Mouse (Mus musculus) limb, embryonic 14.5 days (tissue): ENCODE results near the gene Ncr1. TPM values are rescaled to one million over a fixed set of nuclear protein-coding genes. Genes with fewer than 3 reads are reported as not detected.

Experiments used
- ATAC-seq: fragments of 200-750 bp; cut with Nextera tagmentation; 2 replicates; pipeline ENCODE4 v1.8.0; 2017; ENCODE audit warnings: low read depth, moderate number of reproducible peaks, moderate TSS enrichment; ENCODE audit not compliant: low FRiP score
- DNase-seq: peaks from one replicate; pipeline ENCODE4 v3.0.0-alpha.2; 2015; ENCODE audit warnings: low spot score
- H3K27ac ChIP-seq: fragments of 300-500 bp; sonication (generic); replicated peaks from 2 replicates; pipeline ENCODE4 v1.5.1; 2014; ENCODE audit warnings: low read depth, mild to moderate bottlenecking, low read length, moderate library complexity, mixed read lengths
- H3K27me3 ChIP-seq: fragments of 300-500 bp; sonication (generic); 2 replicates; pipeline ENCODE4 v1.6.1; 2014; ENCODE audit warnings: low read length, mixed read lengths; ENCODE audit not compliant: control insufficient read depth, insufficient read depth
- H3K36me3 ChIP-seq: fragments of 300-500 bp; sonication (generic); 2 replicates; pipeline ENCODE4 v1.6.1; 2014; ENCODE audit warnings: mild to moderate bottlenecking, low read length, moderate library complexity, mixed read lengths; ENCODE audit not compliant: control insufficient read depth, insufficient read depth
- H3K4me1 ChIP-seq: fragments of 300-500 bp; sonication (generic); 2 replicates; pipeline ENCODE4 v1.6.1; 2014; ENCODE audit warnings: antibody characterized with exemption, low read length, mixed read lengths; ENCODE audit not compliant: control insufficient read depth, insufficient read depth
- H3K4me2 ChIP-seq: fragments of 300-500 bp; sonication (generic); replicated peaks from 2 replicates; pipeline ENCODE4 v1.6.1; 2014; ENCODE audit warnings: low read depth, mild to moderate bottlenecking, low read length, moderate library complexity; ENCODE audit not compliant: severe bottlenecking
- H3K4me3 ChIP-seq: fragments of 300-500 bp; sonication (generic); replicated peaks from 2 replicates; pipeline ENCODE4 v1.5.1; 2014; ENCODE audit warnings: low read length
- H3K9ac ChIP-seq: fragments of 300-500 bp; sonication (generic); 2 replicates; pipeline ENCODE4 v1.6.1; 2014; ENCODE audit warnings: mild to moderate bottlenecking, low read depth, low read length, moderate library complexity; ENCODE audit not compliant: severe bottlenecking
- H3K9me3 ChIP-seq: fragments of 300-500 bp; sonication (generic); 2 replicates; pipeline ENCODE4 v1.6.1; 2016; ENCODE audit warnings: low read length; ENCODE audit not compliant: control insufficient read depth
- POLR2A ChIP-seq: fragments of 200-500 bp; IDR thresholded peaks from 2 replicates; pipeline ENCODE4 v1.8.0; 2012; ENCODE audit warnings: inconsistent platforms, mild to moderate bottlenecking, moderate library complexity, borderline replicate concordance; ENCODE audit not compliant: insufficient read depth, insufficient read length; ENCODE audit errors: extremely low read depth
- WGBS: fragments of 180-500 bp; shearing (Covaris S2); extraction: QIAGEN DNeasy Blood & Tissue Kit; methylation state at CpG from one replicate; pipeline ENCODE4 v1.1.7; 2014; 5-methylcytosine and 5-hydroxymethylcytosine counted together
- microRNA-seq: library from miRNA; unstranded; fragments of <30 nt; microRNA quantifications from one replicate; pipeline ENCODE4, GENCODE M21; 2016
- polyA plus RNA-seq, 2 experiments: library from polyadenylated mRNA; depleted of rRNA in 1 of 2; stranded (reverse) in 1 of 2; unstranded in 1 of 2; fragments of >200 nt; fragmentation: Nextera tagmentation in 1 of 2; extraction: Ambion mirVana in 1 of 2; gene quantifications; 2 replicates each; pipeline versions ENCODE4 v1.2.1 to v1.2.3; 2012 to 2014

Ncr1 gene
- polyA plus RNA-seq, 2 experiments, result not detected

- DNase-seq, result no peak
Measured at GRCm38 (mm10) chr7:4323301-4323700, 14.2 kb upstream of the Ncr1 start.

GRCm38 (mm10) chr7:4373521-4373920 lies 36.0 kb downstream of the Ncr1 start:
- no peak overlapping the region for H3K27ac ChIP-seq
- H3K36me3 ChIP-seq, result no peaks in the 10 kb centered on the region
- no peak overlapping the region for H3K9ac ChIP-seq
- no peak for TF ChIP-seq POLR2A
- 75% methylated on average over 7 of the region's 7 CpGs for WGBS
- ATAC-seq (no peak), DNase-seq (no peak)
- H3K4me1 ChIP-seq, result no peaks in the 10 kb centered on the region
- no peak overlapping the region for H3K4me2 ChIP-seq
- H3K9me3 ChIP-seq, result no peaks in the 10 kb centered on the region
- no peak overlapping the region for H3K4me3 ChIP-seq
- no peaks in the 10 kb centered on the region for H3K27me3 ChIP-seq

More at GRCm38 (mm10) chr7:4323301-4323700, 14.2 kb upstream of the Ncr1 start:
- Histone ChIP-seq H3K4me1 (no peaks in the 10 kb centered on the region), H3K4me2 (no peak overlapping the region), H3K27me3 (no peaks in the 10 kb centered on the region), H3K36me3 (no peaks in the 10 kb centered on the region), H3K9ac (no peak overlapping the region), H3K4me3 (no peak overlapping the region), H3K9me3 (no peaks in the 10 kb centered on the region), H3K27ac (no peak overlapping the region)
- 80% methylated on average over 2 of the region's 2 CpGs for WGBS
- ATAC-seq, result no peak
- no peak for TF ChIP-seq POLR2A

Small RNA genes lying within 50 kb of the gene (microRNA-seq; reads per million reads assigned to microRNA genes)
- gene Gm24752 (not detected), gene Gm25349 (not detected)

Other genes starting within 250 kb of the Ncr1 start
- 4.4 and 4.8 TPM in 2 replicates for gene Ttyh1, start 218.3 kb upstream of the Ncr1 start, polyA plus RNA-seq (2012; rRNA removed)
- gene Ttyh1, start 218.3 kb upstream of the Ncr1 start, polyA plus RNA-seq (2014; fragmentation: Nextera tagmentation; extraction: Ambion mirVana), result 1.9 and 2.6 TPM in 2 replicates
- 365 and 505 TPM in 2 replicates for gene Leng8, start 200.7 kb upstream of the Ncr1 start, polyA plus RNA-seq (2012; rRNA removed)
- 45.8 and 53.6 TPM in 2 replicates for gene Leng8, start 200.7 kb upstream of the Ncr1 start, polyA plus RNA-seq (2014; fragmentation: Nextera tagmentation; extraction: Ambion mirVana)
- gene Leng9, start 187.3 kb upstream of the Ncr1 start, polyA plus RNA-seq (2012; rRNA removed), result 3.6 and 3.9 TPM in 2 replicates
- gene Leng9, start 187.3 kb upstream of the Ncr1 start, polyA plus RNA-seq (2014; fragmentation: Nextera tagmentation; extraction: Ambion mirVana), result 3.4 and 3.9 TPM in 2 replicates
- 79.3 and 96.0 TPM in 2 replicates for gene Cdc42ep5, start 172.9 kb upstream of the Ncr1 start, polyA plus RNA-seq (2012; rRNA removed)
- 83.2 and 89.0 TPM in 2 replicates for gene Cdc42ep5, start 172.9 kb upstream of the Ncr1 start, polyA plus RNA-seq (2014; fragmentation: Nextera tagmentation; extraction: Ambion mirVana)
- 0.06 TPM in 1 of 2 replicates, not detected in the other for gene Lilra5, start 100.0 kb upstream of the Ncr1 start, polyA plus RNA-seq (2012; rRNA removed)
- gene Lilra5, start 100.0 kb upstream of the Ncr1 start, polyA plus RNA-seq (2014; fragmentation: Nextera tagmentation; extraction: Ambion mirVana), result 0.10 TPM in 1 of 2 replicates, not detected in the other
- gene Gp6, start 60.0 kb downstream of the Ncr1 start, polyA plus RNA-seq (2012; rRNA removed), result 0.05 and 0.06 TPM in 2 replicates
- gene Gp6, start 60.0 kb downstream of the Ncr1 start, polyA plus RNA-seq (2014; fragmentation: Nextera tagmentation; extraction: Ambion mirVana), result 0.26 TPM in 1 of 2 replicates, not detected in the other
- 21.2 and 23.5 TPM in 2 replicates for gene Rdh13, start 107.9 kb downstream of the Ncr1 start, polyA plus RNA-seq (2012; rRNA removed)
- gene Rdh13, start 107.9 kb downstream of the Ncr1 start, polyA plus RNA-seq (2014; fragmentation: Nextera tagmentation; extraction: Ambion mirVana), result 23.9 and 25.2 TPM in 2 replicates
- gene Eps8l1, start 123.0 kb downstream of the Ncr1 start, polyA plus RNA-seq (2012; rRNA removed), result 6.9 and 10.0 TPM in 2 replicates
- gene Eps8l1, start 123.0 kb downstream of the Ncr1 start, polyA plus RNA-seq (2014; fragmentation: Nextera tagmentation; extraction: Ambion mirVana), result 1.9 and 6.5 TPM in 2 replicates
- 89.6 and 103 TPM in 2 replicates for gene Ppp1r12c, start 164.0 kb downstream of the Ncr1 start, polyA plus RNA-seq (2012; rRNA removed)
- 59.1 and 68.6 TPM in 2 replicates for gene Ppp1r12c, start 164.0 kb downstream of the Ncr1 start, polyA plus RNA-seq (2014; fragmentation: Nextera tagmentation; extraction: Ambion mirVana)
- gene Tnnt1, start 178.7 kb downstream of the Ncr1 start, polyA plus RNA-seq (2012; rRNA removed), result 99.8 and 238 TPM in 2 replicates
- gene Tnnt1, start 178.7 kb downstream of the Ncr1 start, polyA plus RNA-seq (2014; fragmentation: Nextera tagmentation; extraction: Ambion mirVana), result 241 and 300 TPM in 2 replicates
- gene Tnni3, start 186.5 kb downstream of the Ncr1 start, polyA plus RNA-seq (2012; rRNA removed), result 10.6 and 11.1 TPM in 2 replicates
- 2.8 and 2.9 TPM in 2 replicates for gene Tnni3, start 186.5 kb downstream of the Ncr1 start, polyA plus RNA-seq (2014; fragmentation: Nextera tagmentation; extraction: Ambion mirVana)
- 8.3 and 9.5 TPM in 2 replicates for gene Dnaaf3, start 194.7 kb downstream of the Ncr1 start, polyA plus RNA-seq (2012; rRNA removed)
- gene Dnaaf3, start 194.7 kb downstream of the Ncr1 start, polyA plus RNA-seq (2014; fragmentation: Nextera tagmentation; extraction: Ambion mirVana), result 0.61 and 1.1 TPM in 2 replicates
- gene Syt5, start 209.8 kb downstream of the Ncr1 start, polyA plus RNA-seq (2012; rRNA removed), result 3.9 and 4.2 TPM in 2 replicates
- gene Syt5, start 209.8 kb downstream of the Ncr1 start, polyA plus RNA-seq (2014; fragmentation: Nextera tagmentation; extraction: Ambion mirVana), result 3.4 and 4.3 TPM in 2 replicates